ENCODE assay signal across 11 mouse cellular contexts in the genomic region with DNA sequence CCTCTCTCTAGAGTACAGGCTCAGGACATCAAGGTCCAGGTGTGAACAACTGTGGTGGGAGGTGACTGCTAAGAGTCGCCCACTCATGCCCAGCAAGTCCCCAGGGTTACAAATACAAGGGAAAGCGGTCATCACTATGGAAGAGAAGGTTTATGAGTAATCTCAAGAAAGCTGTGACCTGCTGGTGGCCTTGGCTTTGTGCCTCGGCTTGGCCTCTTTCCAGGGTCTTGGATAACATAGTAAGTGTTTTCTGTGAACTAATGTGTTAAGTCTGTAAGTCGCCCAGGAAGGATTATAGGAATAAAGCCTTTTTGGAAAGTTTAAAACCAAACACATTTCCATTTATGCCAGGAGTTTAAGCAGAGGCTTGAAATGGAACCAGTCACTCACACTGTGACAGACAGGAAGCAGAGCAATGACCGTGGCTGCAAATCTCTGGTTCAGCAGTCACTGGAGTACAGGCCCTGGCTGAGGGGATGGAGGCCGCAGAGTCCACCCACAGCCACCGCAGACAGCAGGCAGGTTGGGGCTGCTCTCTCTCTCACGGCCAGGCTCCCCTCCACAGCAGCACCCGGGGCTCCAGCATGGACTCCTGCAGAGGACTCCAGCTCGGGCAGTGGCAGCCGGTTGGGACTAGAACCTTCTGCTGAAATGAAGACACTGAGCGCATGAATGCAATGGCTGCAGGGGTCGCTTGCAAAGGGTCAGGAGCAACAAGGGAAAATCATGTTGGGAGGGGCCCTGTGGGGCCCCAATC. TPM values are rescaled to one million over a fixed set of nuclear protein-coding genes. Genes with fewer than 3 reads are reported as not detected.
A peak's percentile ranks its signal among the peaks of the same experiment; 100 is the strongest.
DNase-seq lines count a peak whose midpoint lies in the region; ATAC-seq lines count a peak whose summit lies in the region.
"Had no signal": no experiment of that assay in that cellular context is flagged by ENCODE, and none has a peak within 500 bp of the region (broad histone marks: within the 10 kb centered on the region; RNA-seq: fewer than 3 reads in every experiment).

No protein-coding gene starts in this region.

- H3K27me3 ChIP-seq in lung, embryonic 15.5 days = no peaks in the 10 kb centered on the region
- H3K27me3 ChIP-seq: intestine, embryonic 15.5 days had no signal

- ATAC-seq in lung, embryonic 15.5 days (ENCODE audit: borderline replicate concordance, extremely low read depth, low FRiP score, low TSS enrichment) = peak; percentile 28; the same call in 1 of the 2 replicates
- ATAC-seq in monocyte, adult 5-6 weeks (replicated peaks; ENCODE audit: insufficient number of reproducible peaks, low FRiP score, low TSS enrichment, poor library complexity, severe bottlenecking) = no peak
- ATAC-seq: intestine, embryonic 15.5 days had no signal

- peaks cover 22% of the 10 kb centered on the region; the same call in 1 of the 2 replicates for H3K36me3 ChIP-seq in lung, embryonic 15.5 days

- H3K9me3 ChIP-seq in lung, embryonic 15.5 days = no peaks in the 10 kb centered on the region
- H3K9me3 ChIP-seq: intestine, embryonic 15.5 days had no signal

- H3K4me2 ChIP-seq in lung, embryonic 15.5 days = no peak overlapping the region
- H3K4me2 ChIP-seq: intestine, embryonic 15.5 days had no signal

- H3K4me3 ChIP-seq in lung, embryonic 15.5 days = no peak overlapping the region
- H3K4me3 ChIP-seq: intestine, embryonic 15.5 days had no signal

- no peak overlapping the region for H3K9ac ChIP-seq in lung, embryonic 15.5 days
- H3K9ac ChIP-seq: intestine, embryonic 15.5 days had no signal

- H3K27ac ChIP-seq in lung, embryonic 15.5 days = peak overlapping the region; percentile 53; the same call in 1 of the 2 replicates
- H3K27ac ChIP-seq: intestine, embryonic 15.5 days had no signal

- DNase-seq in cerebellum, adult 18-20 months = peak; percentile 49 to 50
- DNase-seq in cerebellum, adult 11-12 months = no peak
- no peak for DNase-seq in lung, postnatal 25 days (ENCODE audit: low spot score)
- DNase-seq in kidney, adult 11 months = peak; percentile 81
- DNase-seq in lung, postnatal 4 days = peak; percentile 68 to 83
- no peak for DNase-seq in T-cell, adult 2 months (ENCODE audit: low spot score)

- 54% methylated on average over 13 of the region's 13 CpGs for WGBS in lung, embryonic 15.5 days

- H3K4me1 ChIP-seq in lung, embryonic 15.5 days = peaks cover 13% of the 10 kb centered on the region
- H3K4me1 ChIP-seq: intestine, embryonic 15.5 days had no signal

RNA-seq across cellular contexts. Expression of a gene that starts 7.5 kb away (rescaled TPM):
- 0.47 TPM in 1 of 2 replicates, not detected in the other for polyA plus RNA-seq in lung, embryonic 15.5 days (2015; fragmentation: Nextera tagmentation; extraction: Ambion mirVana)
- total RNA-seq in monocyte, adult 5-6 weeks (2017) = not detected in 3 replicates
- total RNA-seq: liver, adult 2 months had no signal
- polyA plus RNA-seq: intestine, embryonic 15.5 days; liver, adult 2 months; stomach, embryonic 14.5 days had no signal

RNA-seq across cellular contexts. Expression of a gene that starts 7.6 kb away (rescaled TPM):
- 39.5 and 51.4 TPM in 2 replicates for polyA plus RNA-seq in lung, embryonic 15.5 days (2015; fragmentation: Nextera tagmentation; extraction: Ambion mirVana)
- 1.0 TPM in 1 of 3 replicates, not detected in the others for total RNA-seq in monocyte, adult 5-6 weeks (2017)
- polyA plus RNA-seq: liver, adult 2 months had no signal

RNA-seq across cellular contexts. Expression of a gene that starts 36.9 kb away (rescaled TPM):
- 19.0 and 20.0 TPM in 2 replicates for polyA plus RNA-seq in lung, embryonic 15.5 days (2015; fragmentation: Nextera tagmentation; extraction: Ambion mirVana)
- total RNA-seq in monocyte, adult 5-6 weeks (2017) = not detected in 3 replicates

RNA-seq across cellular contexts. Expression of a gene that starts 43.8 kb away (rescaled TPM):
- 64.4 and 71.3 TPM in 2 replicates for polyA plus RNA-seq in lung, embryonic 15.5 days (2015; fragmentation: Nextera tagmentation; extraction: Ambion mirVana)
- 43.9 to 83.9 TPM (median 83.8 TPM) in 3 replicates for total RNA-seq in monocyte, adult 5-6 weeks (2017)

RNA-seq across cellular contexts. Expression of a gene that starts 44.0 kb away (rescaled TPM):
- 172 and 183 TPM in 2 replicates for polyA plus RNA-seq in lung, embryonic 15.5 days (2015; fragmentation: Nextera tagmentation; extraction: Ambion mirVana)
- 42.5 to 56.5 TPM (median 51.3 TPM) in 3 replicates for total RNA-seq in monocyte, adult 5-6 weeks (2017)

Comparison
In these comparisons a context has a peak if more than half of its experiments do, and no peak if none do; other contexts are left out.
1. DNase-seq: peak in cerebellum, adult 18-20 months (2 of 2), kidney, adult 11 months (single experiment) and lung, postnatal 4 days (2 of 2); none in cerebellum, adult 11-12 months (single experiment), lung, postnatal 25 days (single experiment) and T-cell, adult 2 months (single experiment).